Mouse (Mus musculus): ENCODE measurements at regions not wholly inside any gene's neighbourhood (a gene's known extent, or its start where the extent isn't known, plus 50 kb on each side); places are given as distances from the start of the nearest gene placed in this dataset.

DNA sequence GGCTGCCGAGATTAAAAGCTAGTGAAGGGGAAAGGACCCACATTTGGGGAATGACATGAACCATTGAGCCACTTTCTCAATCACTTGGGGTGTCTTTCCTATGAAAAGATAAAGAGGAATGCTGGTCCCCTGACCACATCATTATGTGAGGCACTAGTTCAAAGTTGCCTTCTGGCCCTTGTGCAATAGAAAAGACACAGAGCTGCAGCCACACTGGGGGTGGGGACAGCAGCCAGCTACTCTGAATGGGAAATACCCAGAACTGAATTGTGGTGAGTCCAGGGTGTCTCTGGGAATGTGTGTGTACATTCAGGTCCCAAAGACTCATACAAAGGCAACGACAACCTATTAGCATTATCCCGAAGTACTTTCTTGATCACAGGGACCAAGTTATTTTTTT is 172.3 kb upstream of the Gm765 start:
- Histone ChIP-seq H3K27ac (ENCODE audit: insufficient read depth, low read depth) (no peak overlapping the region), H3K36me3 (replicated peaks in 1 of 2; ENCODE audit: control insufficient read depth in 1 of 2, insufficient read depth in 1 of 2, low read length in 1 of 2) (no peaks in the 10 kb centered on the region), H3K4me1 (ENCODE audit: control insufficient read depth in 1 of 2, insufficient read depth in 2 of 2) (peaks cover 0 to 19% of the 10 kb centered on the region in 2 experiments; a peak in 2 of 4 replicates), H3K4me3 (replicated peaks in 1 of 3; ENCODE audit: low read depth in 2 of 3, low read length in 2 of 3, poor library complexity in 1 of 3) (no peak overlapping the region), H3K9ac (ENCODE audit: insufficient read depth, low read depth) (no peak overlapping the region), H3K4me2 (ENCODE audit: insufficient read depth, low read depth, poor library complexity, severe bottlenecking) (no peak overlapping the region), H3K79me2 (replicated peaks; ENCODE audit: control insufficient read depth, extremely low read depth, insufficient read depth, poor library complexity, severe bottlenecking) (no peaks in the 10 kb centered on the region), H3K9me3 (replicated peaks; ENCODE audit: low read length) (no peaks in the 10 kb centered on the region), H3K27me3 (replicated peaks) (no peaks in the 10 kb centered on the region)
- TF ChIP-seq NRF1 (IDR thresholded peaks at IDR 0.05; ENCODE audit: low read depth, low read length): no peak
- no peak for TF ChIP-seq ETS1 (conservative IDR thresholded peaks at IDR 0.05; ENCODE audit: low read depth, low read length)
- TF ChIP-seq UBTF (IDR thresholded peaks at IDR 0.05; ENCODE audit: low read depth, low read length): no peak
- no peak for TF ChIP-seq POLR2AphosphoS2 (IDR thresholded peaks at IDR 0.05; ENCODE audit: low read depth, low read length)
- no peak for TF ChIP-seq USF2 (conservative IDR thresholded peaks at IDR 0.05; ENCODE audit: low read depth, low read length)
- TF ChIP-seq KAT2A (IDR thresholded peaks at IDR 0.05; ENCODE audit: insufficient replicate concordance, low read length): no peak
- no peak for TF ChIP-seq ZMIZ1 (IDR thresholded peaks at IDR 0.05; ENCODE audit: low read depth, low read length)
- TF ChIP-seq BHLHE40 (IDR thresholded peaks at IDR 0.05; ENCODE audit: low read depth, low read length): no peak
- no peak for TF ChIP-seq CTCF (conservative IDR thresholded peaks at IDR 0.05 in 1 of 2, IDR thresholded peaks at IDR 0.05 in 1 of 2; ENCODE audit: low read depth in 2 of 2, low read length in 2 of 2)
- no peak for TF ChIP-seq JUN (IDR thresholded peaks at IDR 0.05; ENCODE audit: insufficient read depth, low read depth, low read length)
- no peak for TF ChIP-seq ZKSCAN1 (IDR thresholded peaks at IDR 0.05; ENCODE audit: borderline replicate concordance, low read depth, low read length)
- dilution Hi-C loops (cut with MboI; ENCODE audit: extremely low pct_ligation_motif_present, extremely low pct_unique_long_range_greater_than_20kb, low sequenced_read_pairs): no loop called here
- no peak for DNase-seq (ENCODE audit: extremely low read depth)
- in situ Hi-C loops (cut with MboI; ENCODE audit: low pct_ligation_motif_present, low pct_unique_long_range_greater_than_20kb, low sequenced_read_pairs): loop anchor here (25.0 kb wide), 1 partner anchor 1072 kb away; no protein-coding TSS in a partner anchor

DNA sequence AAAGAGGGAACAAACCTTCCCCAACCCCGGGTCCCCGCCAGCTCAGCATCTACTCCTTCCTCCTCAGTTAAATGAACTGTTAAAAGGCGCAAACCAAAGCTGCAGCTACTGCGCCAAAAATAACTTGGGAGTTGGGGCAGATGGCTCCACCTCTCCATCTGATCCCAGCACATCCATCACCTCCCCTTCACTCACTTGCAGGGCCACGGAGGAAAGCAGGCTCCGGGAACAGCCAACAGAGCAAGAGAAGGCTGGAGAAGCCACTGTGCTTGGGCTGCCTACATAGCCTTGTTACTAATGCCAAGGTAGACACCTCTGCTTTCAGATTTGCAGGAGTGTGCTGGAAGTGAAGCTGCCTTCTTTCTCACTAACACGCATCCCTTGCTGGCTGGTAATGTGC is 171.8 kb upstream of the Gm765 start:
- no peak for DNase-seq (ENCODE audit: extremely low read depth)
- Histone ChIP-seq H3K79me2 (replicated peaks; ENCODE audit: control insufficient read depth, extremely low read depth, insufficient read depth, poor library complexity, severe bottlenecking) (no peaks in the 10 kb centered on the region), H3K4me3 (replicated peaks in 1 of 3; ENCODE audit: low read depth in 2 of 3, low read length in 2 of 3, poor library complexity in 1 of 3) (no peak overlapping the region), H3K27me3 (replicated peaks) (no peaks in the 10 kb centered on the region), H3K9ac (ENCODE audit: insufficient read depth, low read depth) (no peak overlapping the region), H3K27ac (ENCODE audit: insufficient read depth, low read depth) (no peak overlapping the region), H3K4me1 (ENCODE audit: control insufficient read depth in 1 of 2, insufficient read depth in 2 of 2) (peaks cover 0 to 19% of the 10 kb centered on the region in 2 experiments; a peak in 2 of 4 replicates), H3K36me3 (replicated peaks in 1 of 2; ENCODE audit: control insufficient read depth in 1 of 2, insufficient read depth in 1 of 2, low read length in 1 of 2) (no peaks in the 10 kb centered on the region), H3K9me3 (replicated peaks; ENCODE audit: low read length) (no peaks in the 10 kb centered on the region), H3K4me2 (ENCODE audit: insufficient read depth, low read depth, poor library complexity, severe bottlenecking) (no peak overlapping the region)
- dilution Hi-C loops (cut with MboI; ENCODE audit: extremely low pct_ligation_motif_present, extremely low pct_unique_long_range_greater_than_20kb, low sequenced_read_pairs) (no loop called here), in situ Hi-C loops (cut with MboI; ENCODE audit: low pct_ligation_motif_present, low pct_unique_long_range_greater_than_20kb, low sequenced_read_pairs) (loop anchor here (25.0 kb wide), 1 partner anchor 1073 kb away; no protein-coding TSS in a partner anchor)
- TF ChIP-seq RCOR1 (conservative IDR thresholded peaks at IDR 0.05; ENCODE audit: low read depth, low read length) (no peak), MAX (IDR thresholded peaks at IDR 0.05; ENCODE audit: low read length) (no peak), MYC (IDR thresholded peaks at IDR 0.05; ENCODE audit: low read depth, low read length) (no peak), ZC3H11A (IDR thresholded peaks at IDR 0.05; ENCODE audit: low read depth, low read length) (no peak), ZKSCAN1 (IDR thresholded peaks at IDR 0.05; ENCODE audit: borderline replicate concordance, low read depth, low read length) (no peak), PAX5 (IDR thresholded peaks at IDR 0.05; ENCODE audit: low read length) (no peak), SMC3 (IDR thresholded peaks at IDR 0.05; ENCODE audit: low read depth, low read length) (no peak), KAT2A (IDR thresholded peaks at IDR 0.05; ENCODE audit: insufficient replicate concordance, low read length) (no peak), CTCF (conservative IDR thresholded peaks at IDR 0.05 in 1 of 2, IDR thresholded peaks at IDR 0.05 in 1 of 2; ENCODE audit: low read depth in 2 of 2, low read length in 2 of 2) (no peak), BHLHE40 (IDR thresholded peaks at IDR 0.05; ENCODE audit: low read depth, low read length) (no peak), HCFC1 (IDR thresholded peaks at IDR 0.05; ENCODE audit: low read depth, low read length) (no peak), RAD21 (IDR thresholded peaks at IDR 0.05; ENCODE audit: low read depth, low read length) (no peak), ZNF384 (IDR thresholded peaks at IDR 0.05; ENCODE audit: low read depth, low read length) (no peak), POLR2AphosphoS2 (IDR thresholded peaks at IDR 0.05; ENCODE audit: low read depth, low read length) (no peak), GABPA (IDR thresholded peaks at IDR 0.05; ENCODE audit: insufficient replicate concordance, low read depth, low read length) (no peak), ELF1 (IDR thresholded peaks at IDR 0.05; ENCODE audit: low read depth, low read length) (no peak), UBTF (IDR thresholded peaks at IDR 0.05; ENCODE audit: low read depth, low read length) (no peak), USF1 (IDR thresholded peaks at IDR 0.05; ENCODE audit: low read depth, low read length) (no peak)

All from CH12.LX (cell line).